Mouse (Mus musculus): ENCODE results near the gene Ap4e1. TPM values are rescaled to one million over a fixed set of nuclear protein-coding genes. Genes with fewer than 3 reads are reported as not detected.
A peak's percentile ranks its signal among the peaks of the same experiment; 100 is the strongest.
"Not testable (repeated sequence)": the region's sequence is repeated elsewhere in the genome, so short reads cannot be mapped to it uniquely, and the experiment has no call there.

Ap4e1 gene
- polyA plus RNA-seq, 1 experiment from 2014 or later = 10.0 TPM

- Histone ChIP-seq H3K27me3 (ENCODE audit: insufficient read depth, low read length) (no peaks in the 10 kb centered on the region), H3K36me3 (ENCODE audit: insufficient read depth, low read length) (peaks cover 8% of the 10 kb centered on the region), H3K4me2 (replicated peaks; ENCODE audit: low read depth, low read length) (peak within 1 kb of the TSS; percentile 77), H3K4me3 (ENCODE audit: low read length) (peak within 1 kb of the TSS; percentile 72), H3K4me1 (ENCODE audit: insufficient read depth, low read length) (peaks cover 8% of the 10 kb centered on the region), H3K9me3 (ENCODE audit: low read length) (no peaks in the 10 kb centered on the region), H3K9ac (replicated peaks; ENCODE audit: low read length) (peak within 1 kb of the TSS; percentile 71), H3K27ac (ENCODE audit: low read length) (peak within 1 kb of the TSS; percentile 77)
- ATAC-seq (ENCODE audit: low FRiP score, low TSS enrichment) = peak; percentile 100
- under 1% methylated on average over 27 of the region's 32 CpGs for WGBS
Measured at GRCm38 (mm10) chr2:127070435-127070841, 61.9 kb downstream of the Ap4e1 start, which contains the start of gene Blvra. Blvra (plus strand) TSS chr2:127070665.

GRCm38 (mm10) chr2:127070879-127071278, 62.4 kb downstream of the Ap4e1 start:
- Histone ChIP-seq H3K9ac (replicated peaks; ENCODE audit: low read length) (peak overlapping the region; percentile 71), H3K27ac (ENCODE audit: low read length) (peak overlapping the region; percentile 69; the same call in 1 of the 2 replicates), H3K4me2 (replicated peaks; ENCODE audit: low read depth, low read length) (peak overlapping the region; percentile 77), H3K9me3 (ENCODE audit: low read length) (no peaks in the 10 kb centered on the region), H3K27me3 (ENCODE audit: insufficient read depth, low read length) (no peaks in the 10 kb centered on the region), H3K4me1 (ENCODE audit: insufficient read depth, low read length) (peaks cover 8% of the 10 kb centered on the region), H3K36me3 (ENCODE audit: insufficient read depth, low read length) (peaks cover 8% of the 10 kb centered on the region), H3K4me3 (ENCODE audit: low read length) (peak overlapping the region; percentile 72)
- no peak for ATAC-seq (ENCODE audit: low FRiP score, low TSS enrichment)
- WGBS = 10% methylated on average over 9 of the region's 9 CpGs

- Histone ChIP-seq H3K36me3 (ENCODE audit: insufficient read depth, low read length) (no peaks in the 10 kb centered on the region), H3K27me3 (ENCODE audit: insufficient read depth, low read length) (no peaks in the 10 kb centered on the region), H3K4me3 (ENCODE audit: low read length) (no peak overlapping the region), H3K4me1 (ENCODE audit: insufficient read depth, low read length) (peaks cover 8% of the 10 kb centered on the region), H3K9me3 (ENCODE audit: low read length) (no peaks in the 10 kb centered on the region), H3K27ac (ENCODE audit: low read length) (no peak overlapping the region), H3K9ac (replicated peaks; ENCODE audit: low read length) (no peak overlapping the region), H3K4me2 (replicated peaks; ENCODE audit: low read depth, low read length) (no peak overlapping the region)
- WGBS = 89% methylated on average over 2 of the region's 2 CpGs
- ATAC-seq (ENCODE audit: low FRiP score, low TSS enrichment) = no peak
Measured at GRCm38 (mm10) chr2:127074116-127074515, 65.6 kb downstream of the Ap4e1 start.

GRCm38 (mm10) chr2:127077611-127078010, 69.1 kb downstream of the Ap4e1 start:
- Histone ChIP-seq H3K9me3 (ENCODE audit: low read length) (no peaks in the 10 kb centered on the region), H3K4me2 (replicated peaks; ENCODE audit: low read depth, low read length) (no peak overlapping the region), H3K4me1 (ENCODE audit: insufficient read depth, low read length) (no peaks in the 10 kb centered on the region), H3K9ac (replicated peaks; ENCODE audit: low read length) (no peak overlapping the region), H3K4me3 (ENCODE audit: low read length) (no peak overlapping the region), H3K36me3 (ENCODE audit: insufficient read depth, low read length) (no peaks in the 10 kb centered on the region), H3K27ac (ENCODE audit: low read length) (no peak overlapping the region), H3K27me3 (ENCODE audit: insufficient read depth, low read length) (no peaks in the 10 kb centered on the region)
- ATAC-seq (ENCODE audit: low FRiP score, low TSS enrichment) = no peak
- WGBS = 80% methylated on average over 9 of the region's 9 CpGs

GRCm38 (mm10) chr2:127079066-127079465, 70.5 kb downstream of the Ap4e1 start:
- not testable (repeated sequence) for H3K9me3 ChIP-seq (ENCODE audit: low read length); H3K4me1 ChIP-seq (ENCODE audit: insufficient read depth, low read length); H3K27ac ChIP-seq (ENCODE audit: low read length); H3K4me2 ChIP-seq (replicated peaks; ENCODE audit: low read depth, low read length); H3K4me3 ChIP-seq (ENCODE audit: low read length); H3K27me3 ChIP-seq (ENCODE audit: insufficient read depth, low read length); ATAC-seq (ENCODE audit: low FRiP score, low TSS enrichment); H3K9ac ChIP-seq (replicated peaks; ENCODE audit: low read length); H3K36me3 ChIP-seq (ENCODE audit: insufficient read depth, low read length)
- 55% methylated on average over 2 of the region's 2 CpGs for WGBS

GRCm38 (mm10) chr2:127079881-127080590, 71.5 kb downstream of the Ap4e1 start:
- H3K27ac ChIP-seq (ENCODE audit: low read length) = peak overlapping the region; percentile 63
- H3K4me3 ChIP-seq (ENCODE audit: low read length) = no peak overlapping the region
- ATAC-seq (ENCODE audit: low FRiP score, low TSS enrichment) = peak; percentile 90
- H3K4me1 ChIP-seq (ENCODE audit: insufficient read depth, low read length) = no peaks in the 10 kb centered on the region
- 83% methylated on average over 11 of the region's 11 CpGs for WGBS
- H3K9ac ChIP-seq (replicated peaks; ENCODE audit: low read length) = no peak overlapping the region
- no peaks in the 10 kb centered on the region for H3K36me3 ChIP-seq (ENCODE audit: insufficient read depth, low read length)
- H3K9me3 ChIP-seq (ENCODE audit: low read length) = no peaks in the 10 kb centered on the region
- no peaks in the 10 kb centered on the region for H3K27me3 ChIP-seq (ENCODE audit: insufficient read depth, low read length)
- H3K4me2 ChIP-seq (replicated peaks; ENCODE audit: low read depth, low read length) = no peak overlapping the region

- H3K9me3 ChIP-seq (ENCODE audit: low read length) = no peaks in the 10 kb centered on the region
- H3K9ac ChIP-seq (replicated peaks; ENCODE audit: low read length) = no peak overlapping the region
- H3K27ac ChIP-seq (ENCODE audit: low read length) = peak overlapping the region; percentile 63
- no peaks in the 10 kb centered on the region for H3K36me3 ChIP-seq (ENCODE audit: insufficient read depth, low read length)
- peak; percentile 46; the same call in 1 of the 2 replicates for ATAC-seq (ENCODE audit: low FRiP score, low TSS enrichment)
- no peaks in the 10 kb centered on the region for H3K4me1 ChIP-seq (ENCODE audit: insufficient read depth, low read length)
- H3K4me2 ChIP-seq (replicated peaks; ENCODE audit: low read depth, low read length) = no peak overlapping the region
- WGBS = 87% methylated on average over 11 of the region's 11 CpGs
- no peaks in the 10 kb centered on the region for H3K27me3 ChIP-seq (ENCODE audit: insufficient read depth, low read length)
- no peak overlapping the region for H3K4me3 ChIP-seq (ENCODE audit: low read length)
Measured at GRCm38 (mm10) chr2:127080591-127081218, 72.2 kb downstream of the Ap4e1 start.

- WGBS = 83% methylated on average over 5 of the region's 5 CpGs
- no peak for ATAC-seq (ENCODE audit: low FRiP score, low TSS enrichment)
- H3K9ac ChIP-seq (replicated peaks; ENCODE audit: low read length) = no peak overlapping the region
Measured at GRCm38 (mm10) chr2:127086235-127086634, 77.7 kb downstream of the Ap4e1 start.

GRCm38 (mm10) chr2:127090151-127090550, 81.6 kb downstream of the Ap4e1 start:
- not testable (repeated sequence) for H3K4me2 ChIP-seq (replicated peaks; ENCODE audit: low read depth, low read length); H3K9me3 ChIP-seq (ENCODE audit: low read length); H3K4me1 ChIP-seq (ENCODE audit: insufficient read depth, low read length); ATAC-seq (ENCODE audit: low FRiP score, low TSS enrichment); H3K27ac ChIP-seq (ENCODE audit: low read length); H3K27me3 ChIP-seq (ENCODE audit: insufficient read depth, low read length); H3K36me3 ChIP-seq (ENCODE audit: insufficient read depth, low read length); H3K4me3 ChIP-seq (ENCODE audit: low read length); H3K9ac ChIP-seq (replicated peaks; ENCODE audit: low read length)

More at GRCm38 (mm10) chr2:127086235-127086634, 77.7 kb downstream of the Ap4e1 start:
- Histone ChIP-seq H3K4me3 (ENCODE audit: low read length) (no peak overlapping the region), H3K4me2 (replicated peaks; ENCODE audit: low read depth, low read length) (no peak overlapping the region), H3K27ac (ENCODE audit: low read length) (no peak overlapping the region), H3K27me3 (ENCODE audit: insufficient read depth, low read length) (no peaks in the 10 kb centered on the region), H3K4me1 (ENCODE audit: insufficient read depth, low read length) (no peaks in the 10 kb centered on the region), H3K9me3 (ENCODE audit: low read length) (no peaks in the 10 kb centered on the region), H3K36me3 (ENCODE audit: insufficient read depth, low read length) (0 out of 2 replicates have a peak, but pooled peaks cover 4% of the 10 kb centered on the region)

GRCm38 (mm10) chr2:127092000-127092399, 83.5 kb downstream of the Ap4e1 start:
- no peak overlapping the region for H3K4me3 ChIP-seq (ENCODE audit: low read length)
- 77% methylated on average over 8 of the region's 8 CpGs for WGBS
- H3K4me1 ChIP-seq (ENCODE audit: insufficient read depth, low read length) = no peaks in the 10 kb centered on the region
- H3K27me3 ChIP-seq (ENCODE audit: insufficient read depth, low read length) = no peaks in the 10 kb centered on the region
- no peak overlapping the region for H3K9ac ChIP-seq (replicated peaks; ENCODE audit: low read length)
- no peak overlapping the region for H3K4me2 ChIP-seq (replicated peaks; ENCODE audit: low read depth, low read length)
- no peak overlapping the region for H3K27ac ChIP-seq (ENCODE audit: low read length)
- H3K9me3 ChIP-seq (ENCODE audit: low read length) = no peaks in the 10 kb centered on the region
- no peak for ATAC-seq (ENCODE audit: low FRiP score, low TSS enrichment)
- H3K36me3 ChIP-seq (ENCODE audit: insufficient read depth, low read length) = 0 out of 2 replicates have a peak, but pooled peaks cover 4% of the 10 kb centered on the region
